Mouse (Mus musculus): Measurements from ENCODE around the gene Lypd8. TPM values are rescaled to one million over a fixed set of nuclear protein-coding genes. Genes with fewer than 3 reads are reported as not detected.
A peak's percentile ranks its signal among the peaks of the same experiment; 100 is the strongest.

The Lypd8 gene
- polyA plus RNA-seq, 1 experiment from 2014 or later, result 403 TPM

- no peak for DNase-seq (ENCODE audit: low spot score)
- H3K27ac ChIP-seq (ENCODE audit: low read depth), result no peak overlapping the region
- H3K4me3 ChIP-seq (ENCODE audit: low read depth, low read length), result no peak overlapping the region
- H3K9me3 ChIP-seq (ENCODE audit: control insufficient read depth, low read length), result no peaks in the 10 kb centered on the region
- H3K4me1 ChIP-seq (replicated peaks; ENCODE audit: control insufficient read depth, insufficient read depth, low read length), result peaks cover 7% of the 10 kb centered on the region; the same call in 1 of the 2 replicates
- 27% methylated on average over 3 of the region's 3 CpGs for WGBS
- no peak overlapping the region for H3K4me2 ChIP-seq (ENCODE audit: low read length)
- H3K36me3 ChIP-seq (ENCODE audit: control insufficient read depth, insufficient read depth, low read length), result no peaks in the 10 kb centered on the region
- no peaks in the 10 kb centered on the region for H3K27me3 ChIP-seq (replicated peaks; ENCODE audit: control insufficient read depth, insufficient read depth, low read length)
- no peak for ATAC-seq (replicated peaks; ENCODE audit: low FRiP score, low TSS enrichment, low read depth)
- no peak overlapping the region for H3K9ac ChIP-seq (ENCODE audit: low read length)
These were observed 39.5 kb downstream of the Lypd8 start for GRCm38 (mm10) chr11:58418336-58418735.

- 34% methylated on average over 1 of the region's 1 CpGs for WGBS
- no peak within 1 kb of the TSS for H3K9ac ChIP-seq (ENCODE audit: low read length)
- no peak for DNase-seq (ENCODE audit: low spot score)
- H3K36me3 ChIP-seq (ENCODE audit: control insufficient read depth, insufficient read depth, low read length), result no peaks in the 10 kb centered on the region
- H3K27me3 ChIP-seq (replicated peaks; ENCODE audit: control insufficient read depth, insufficient read depth, low read length), result no peaks in the 10 kb centered on the region
- no peak within 1 kb of the TSS for H3K27ac ChIP-seq (ENCODE audit: low read depth)
- H3K4me3 ChIP-seq (ENCODE audit: low read depth, low read length), result no peak within 1 kb of the TSS
- no peaks in the 10 kb centered on the region for H3K9me3 ChIP-seq (ENCODE audit: control insufficient read depth, low read length)
- no peak within 1 kb of the TSS for H3K4me2 ChIP-seq (ENCODE audit: low read length)
- peaks cover 7% of the 10 kb centered on the region; the same call in 1 of the 2 replicates for H3K4me1 ChIP-seq (replicated peaks; ENCODE audit: control insufficient read depth, insufficient read depth, low read length)
- peak; percentile 68; the same call in 1 of the 2 replicates for ATAC-seq (replicated peaks; ENCODE audit: low FRiP score, low TSS enrichment, low read depth)
These were observed 42.0 kb downstream of the Lypd8 start, which contains the start of gene 1810065E05Rik for GRCm38 (mm10) chr11:58420815-58421214. Gene 1810065E05Rik (plus strand): TSS chr11:58421111.

- ATAC-seq (replicated peaks; ENCODE audit: low FRiP score, low TSS enrichment, low read depth) (no peak), DNase-seq (ENCODE audit: low spot score) (no peak)
- Histone ChIP-seq H3K4me3 (ENCODE audit: low read depth, low read length) (no peak within 1 kb of the TSS), H3K27me3 (replicated peaks; ENCODE audit: control insufficient read depth, insufficient read depth, low read length) (no peaks in the 10 kb centered on the region), H3K36me3 (ENCODE audit: control insufficient read depth, insufficient read depth, low read length) (no peaks in the 10 kb centered on the region), H3K9ac (ENCODE audit: low read length) (no peak within 1 kb of the TSS), H3K9me3 (ENCODE audit: control insufficient read depth, low read length) (no peaks in the 10 kb centered on the region), H3K4me1 (replicated peaks; ENCODE audit: control insufficient read depth, insufficient read depth, low read length) (no peaks in the 10 kb centered on the region; the same call in 1 of the 2 replicates), H3K27ac (ENCODE audit: low read depth) (no peak within 1 kb of the TSS), H3K4me2 (ENCODE audit: low read length) (no peak within 1 kb of the TSS)
- 86% methylated on average over 3 of the region's 3 CpGs for WGBS
These were observed 53.4 kb downstream of the Lypd8 start, which contains the start of gene Gm12253 for GRCm38 (mm10) chr11:58432259-58432658. Gene Gm12253 (plus strand): TSS chr11:58432559.

- ATAC-seq (replicated peaks; ENCODE audit: low FRiP score, low TSS enrichment, low read depth) (no peak), DNase-seq (ENCODE audit: low spot score) (no peak)
- Histone ChIP-seq H3K27ac (ENCODE audit: low read depth) (no peak overlapping the region), H3K4me1 (replicated peaks; ENCODE audit: control insufficient read depth, insufficient read depth, low read length) (no peaks in the 10 kb centered on the region), H3K36me3 (ENCODE audit: control insufficient read depth, insufficient read depth, low read length) (no peaks in the 10 kb centered on the region), H3K4me3 (ENCODE audit: low read depth, low read length) (no peak overlapping the region), H3K9me3 (ENCODE audit: control insufficient read depth, low read length) (no peaks in the 10 kb centered on the region), H3K4me2 (ENCODE audit: low read length) (no peak overlapping the region), H3K9ac (ENCODE audit: low read length) (no peak overlapping the region), H3K27me3 (replicated peaks; ENCODE audit: control insufficient read depth, insufficient read depth, low read length) (no peaks in the 10 kb centered on the region)
- WGBS, result 13% methylated on average over 5 of the region's 5 CpGs
These were observed 59.0 kb downstream of the Lypd8 start for GRCm38 (mm10) chr11:58437866-58438265.

Other genes with a start within 250 kb of the Lypd8 start
- 27.7 and 28.6 TPM in 2 replicates for gene Gemin5, start 210.5 kb upstream of the Lypd8 start, polyA plus RNA-seq (2014; fragmentation: Nextera tagmentation; extraction: Ambion mirVana)
- 131 and 133 TPM in 2 replicates for gene Mrpl22, start 207.4 kb upstream of the Lypd8 start, polyA plus RNA-seq (2014; fragmentation: Nextera tagmentation; extraction: Ambion mirVana)
- gene Igtp, start 179.5 kb upstream of the Lypd8 start, polyA plus RNA-seq (2014; fragmentation: Nextera tagmentation; extraction: Ambion mirVana), result 6.6 and 7.3 TPM in 2 replicates
- gene Irgm2, start 179.4 kb upstream of the Lypd8 start, polyA plus RNA-seq (2014; fragmentation: Nextera tagmentation; extraction: Ambion mirVana), result 6.2 and 8.9 TPM in 2 replicates
- not detected in 2 replicates for gene 4930438A08Rik, start 104.2 kb upstream of the Lypd8 start, polyA plus RNA-seq (2014; fragmentation: Nextera tagmentation; extraction: Ambion mirVana)
- 19.7 and 22.3 TPM in 2 replicates for gene Zfp692, start 72.0 kb upstream of the Lypd8 start, polyA plus RNA-seq (2014; fragmentation: Nextera tagmentation; extraction: Ambion mirVana)
- 45.9 and 49.6 TPM in 2 replicates for gene Zfp672, start 48.7 kb upstream of the Lypd8 start, polyA plus RNA-seq (2014; fragmentation: Nextera tagmentation; extraction: Ambion mirVana)
- 27.5 and 28.9 TPM in 2 replicates for gene Sh3bp5l, start 48.3 kb upstream of the Lypd8 start, polyA plus RNA-seq (2014; fragmentation: Nextera tagmentation; extraction: Ambion mirVana)
- gene 1810065E05Rik, start 42.1 kb downstream of the Lypd8 start, polyA plus RNA-seq (2014; fragmentation: Nextera tagmentation; extraction: Ambion mirVana), result not detected in 2 replicates
- not detected in 2 replicates for gene Gm12253, start 53.5 kb downstream of the Lypd8 start, polyA plus RNA-seq (2014; fragmentation: Nextera tagmentation; extraction: Ambion mirVana)
- not detected in 2 replicates for gene Lypd9, start 73.9 kb downstream of the Lypd8 start, polyA plus RNA-seq (2014; fragmentation: Nextera tagmentation; extraction: Ambion mirVana)
- gene Olfr30, start 83.2 kb downstream of the Lypd8 start, polyA plus RNA-seq (2014; fragmentation: Nextera tagmentation; extraction: Ambion mirVana), result not detected in 2 replicates
- not detected in 2 replicates for gene Olfr332, start 113.5 kb downstream of the Lypd8 start, polyA plus RNA-seq (2014; fragmentation: Nextera tagmentation; extraction: Ambion mirVana)
- gene Olfr331, start 123.5 kb downstream of the Lypd8 start, polyA plus RNA-seq (2014; fragmentation: Nextera tagmentation; extraction: Ambion mirVana), result not detected in 2 replicates
- gene Olfr330, start 155.8 kb downstream of the Lypd8 start, polyA plus RNA-seq (2014; fragmentation: Nextera tagmentation; extraction: Ambion mirVana), result not detected in 2 replicates
- gene Olfr329-ps, start 167.4 kb downstream of the Lypd8 start, polyA plus RNA-seq (2014; fragmentation: Nextera tagmentation; extraction: Ambion mirVana), result not detected in 2 replicates
- gene Olfr328, start 176.6 kb downstream of the Lypd8 start, polyA plus RNA-seq (2014; fragmentation: Nextera tagmentation; extraction: Ambion mirVana), result 0.08 TPM in 1 of 2 replicates, not detected in the other
- gene Olfr224, start 191.5 kb downstream of the Lypd8 start, polyA plus RNA-seq (2014; fragmentation: Nextera tagmentation; extraction: Ambion mirVana), result not detected in 2 replicates
- not detected in 2 replicates for gene Olfr325, start 198.7 kb downstream of the Lypd8 start, polyA plus RNA-seq (2014; fragmentation: Nextera tagmentation; extraction: Ambion mirVana)
- not detected in 2 replicates for gene Olfr324, start 216.1 kb downstream of the Lypd8 start, polyA plus RNA-seq (2014; fragmentation: Nextera tagmentation; extraction: Ambion mirVana)
- 0.22 TPM in 1 of 2 replicates, not detected in the other for gene 2210407C18Rik, start 237.0 kb downstream of the Lypd8 start, polyA plus RNA-seq (2014; fragmentation: Nextera tagmentation; extraction: Ambion mirVana)

All from intestine, embryonic 14.5 days (tissue).